Mouse (Mus musculus) embryonic facial prominence, embryonic 11.5 days (tissue): Measurements from ENCODE around the gene Etv2. TPM values are rescaled to one million over a fixed set of nuclear protein-coding genes. Genes with fewer than 3 reads are reported as not detected.

Experiments
- ATAC-seq: fragments of 200-750 bp; cut with Nextera tagmentation; replicated peaks from 2 replicates; pipeline ENCODE4 v1.8.0; 2017; ENCODE audit warnings: low read depth; ENCODE audit not compliant: insufficient number of reproducible peaks, low FRiP score, low TSS enrichment
- DNase-seq: peaks from one replicate; pipeline ENCODE4 v3.0.0-alpha.2; 2015; ENCODE audit warnings: low spot score
- H3K27ac ChIP-seq: fragments of 300-500 bp; sonication (generic); replicated peaks from 2 replicates; pipeline ENCODE4 v1.5.1; 2014; ENCODE audit warnings: mild to moderate bottlenecking, low read depth, low read length, control low read depth
- H3K27me3 ChIP-seq: fragments of 300-500 bp; sonication (generic); 2 replicates; pipeline ENCODE4 v1.6.1; 2014; ENCODE audit warnings: mild to moderate bottlenecking, low read length, moderate library complexity, mixed read lengths; ENCODE audit not compliant: control insufficient read depth, insufficient read depth
- H3K36me3 ChIP-seq: fragments of 300-500 bp; sonication (generic); replicated peaks from 2 replicates; pipeline ENCODE4 v1.6.1; 2014; ENCODE audit warnings: low read depth, mild to moderate bottlenecking, low read length, moderate library complexity, mixed read lengths; ENCODE audit not compliant: control insufficient read depth, insufficient read depth
- H3K4me1 ChIP-seq: fragments of 300-500 bp; sonication (generic); 2 replicates; pipeline ENCODE4 v1.6.1; 2014; ENCODE audit warnings: low read length, mixed read lengths; ENCODE audit not compliant: control insufficient read depth, insufficient read depth
- H3K4me2 ChIP-seq: fragments of 300-500 bp; sonication (generic); 2 replicates; pipeline ENCODE4 v1.6.1; 2014; ENCODE audit warnings: low read depth, mild to moderate bottlenecking, control low read depth, low read length, moderate library complexity
- H3K4me3 ChIP-seq: fragments of 300-500 bp; sonication (generic); 2 replicates; pipeline ENCODE4 v1.5.1; 2014; ENCODE audit warnings: low read depth, low read length, control low read depth
- H3K9ac ChIP-seq: fragments of 300-500 bp; sonication (generic); replicated peaks from 2 replicates; pipeline ENCODE4 v1.6.1; 2014; ENCODE audit warnings: mild to moderate bottlenecking, control low read depth, low read length
- H3K9me3 ChIP-seq: fragments of 300-500 bp; sonication (generic); replicated peaks from 2 replicates; pipeline ENCODE4 v1.6.1; 2016; ENCODE audit warnings: mild to moderate bottlenecking, low read length, inconsistent platforms, mixed read lengths; ENCODE audit not compliant: control insufficient read depth
- WGBS: fragments of 180-500 bp; shearing (Covaris S2); extraction: QIAGEN DNeasy Blood & Tissue Kit; methylation state at CpG from one replicate; pipeline ENCODE4 v1.1.7; 2014; 5-methylcytosine and 5-hydroxymethylcytosine counted together
- polyA plus RNA-seq: library from polyadenylated mRNA; unstranded; fragments of >200 nt; fragmentation: Nextera tagmentation; extraction: Ambion mirVana; gene quantifications from 2 replicates; pipeline ENCODE4 v1.2.1, GENCODE M21; 2014

The Etv2 gene
- polyA plus RNA-seq, 1 experiment from 2014 or later, result 0.20 TPM

DNA sequence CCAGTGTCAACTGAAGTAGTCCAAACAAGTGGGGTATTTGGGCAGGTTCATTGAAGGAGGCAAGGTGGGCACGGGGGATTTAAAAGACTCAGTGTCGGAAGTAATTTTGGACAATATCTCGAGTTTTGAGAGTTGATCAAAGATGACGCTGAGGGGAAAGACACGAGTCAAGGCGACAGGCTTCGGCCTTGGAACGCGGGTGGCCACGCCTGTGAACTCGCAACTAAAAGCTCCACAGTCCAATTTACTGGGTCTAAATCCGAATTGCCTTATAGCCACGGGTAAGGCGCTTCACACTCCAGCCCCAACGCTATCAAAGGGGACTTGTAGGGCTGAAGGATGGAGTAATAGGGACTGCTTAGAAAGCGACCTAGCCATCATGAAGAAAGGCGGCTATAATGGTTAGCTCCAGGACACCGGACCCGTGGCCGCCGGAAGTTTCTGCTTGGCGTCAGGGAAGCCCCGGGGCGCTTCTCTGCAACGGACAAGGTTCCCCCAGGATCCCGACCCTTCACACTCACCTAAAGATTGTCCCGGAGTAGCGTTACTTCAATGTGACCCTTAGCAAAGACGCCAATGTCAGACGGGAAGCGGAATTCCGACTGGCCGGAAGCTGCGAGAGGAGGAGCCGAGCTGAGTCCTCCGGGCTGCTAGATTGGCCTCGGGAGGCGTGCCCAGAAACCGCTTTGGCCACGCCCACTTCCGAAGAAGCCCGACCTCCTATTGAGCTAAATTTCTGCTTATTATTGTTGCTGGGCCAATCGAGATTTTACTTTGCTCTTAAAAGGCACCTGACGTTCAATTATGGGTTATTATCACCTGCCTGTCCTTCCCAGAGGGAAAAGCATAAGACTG, 9.9 kb downstream of the Etv2 start, which contains the start of gene Cox6b1:
Gene Cox6b1, minus strand, starts transcription at position 622 of the 855 bp plus-strand sequence.
- Histone ChIP-seq H3K9ac (peak within 1 kb of the TSS; percentile 85), H3K4me2 (peak within 1 kb of the TSS; percentile 59), H3K4me1 (no peaks in the 10 kb centered on the region), H3K9me3 (no peaks in the 10 kb centered on the region), H3K27ac (0 out of 2 replicates have a peak within 1 kb of the TSS, but pooled peaks have one; percentile 35), H3K4me3 (peak within 1 kb of the TSS; percentile 81), H3K27me3 (no peaks in the 10 kb centered on the region), H3K36me3 (no peaks in the 10 kb centered on the region; the same call in 1 of the 2 replicates)
- DNase-seq, result peak; percentile 95
- 2% methylated on average over 44 of the region's 44 CpGs for whole genome bisulfite sequencing
- peak; percentile 77 for ATAC-seq

DNA sequence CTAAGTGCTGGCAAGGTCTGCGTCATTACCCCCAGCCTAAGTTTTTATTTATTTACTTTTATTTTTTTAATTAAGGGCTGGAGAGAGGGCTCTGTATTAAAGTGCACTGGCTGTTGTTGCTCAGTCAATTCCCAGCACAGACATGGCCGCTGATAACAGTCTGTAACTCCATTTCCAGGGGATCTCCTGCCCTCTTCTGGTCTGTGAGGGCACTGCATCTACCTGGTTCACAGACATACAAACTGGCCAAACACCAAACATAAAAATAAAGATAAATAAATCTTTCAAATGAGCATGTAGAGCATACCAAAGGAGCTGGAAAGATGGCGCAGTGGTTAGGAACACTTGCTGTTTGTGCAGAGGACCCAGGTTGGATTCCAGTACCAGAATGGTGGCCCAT, 16.4 kb downstream of the Etv2 start:
- WGBS, result 86% methylated on average over 3 of the region's 3 CpGs
- Histone ChIP-seq H3K4me1 (no peaks in the 10 kb centered on the region), H3K27ac (no peak overlapping the region), H3K9ac (no peak overlapping the region), H3K9me3 (no peaks in the 10 kb centered on the region), H3K36me3 (peaks cover 4% of the 10 kb centered on the region), H3K4me3 (no peak overlapping the region), H3K4me2 (no peak overlapping the region), H3K27me3 (no peaks in the 10 kb centered on the region)
- ATAC-seq (no peak), DNase-seq (peak; percentile 27)

DNA sequence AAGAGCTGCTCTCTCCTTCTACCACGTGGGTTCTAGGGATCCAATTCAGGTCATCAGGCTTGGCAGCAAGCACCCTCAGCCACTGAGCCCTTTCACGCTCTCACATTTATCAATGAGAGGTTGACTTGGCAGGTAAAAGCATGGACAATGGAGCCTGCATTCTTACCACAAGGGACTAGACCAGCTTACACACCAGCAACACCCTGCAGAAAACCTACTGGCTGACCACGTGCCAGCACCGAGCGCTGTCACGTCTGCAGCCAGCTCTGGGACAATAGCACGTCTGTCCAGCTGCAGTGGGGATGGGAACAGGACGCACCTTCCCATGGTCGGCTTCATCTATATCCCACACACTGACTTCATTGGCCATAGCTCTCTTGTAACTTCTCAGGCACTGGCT, 17.0 kb downstream of the Etv2 start:
- Histone ChIP-seq H3K9me3 (no peaks in the 10 kb centered on the region), H3K4me3 (no peak overlapping the region), H3K4me1 (no peaks in the 10 kb centered on the region), H3K36me3 (peaks cover 4% of the 10 kb centered on the region), H3K27ac (no peak overlapping the region), H3K27me3 (no peaks in the 10 kb centered on the region), H3K9ac (no peak overlapping the region), H3K4me2 (no peak overlapping the region)
- no peak for ATAC-seq
- 94% methylated on average over 9 of the region's 9 CpGs for WGBS
- DNase-seq, result no peak

GRCm38 (mm10) chr7:30615049-30615760, 20.4 kb downstream of the Etv2 start:
- ATAC-seq (no peak), DNase-seq (no peak)
- H3K9ac ChIP-seq, result no peak overlapping the region
- H3K27me3 ChIP-seq, result no peaks in the 10 kb centered on the region
- 64% methylated on average over 5 of the region's 5 CpGs for WGBS
- H3K4me3 ChIP-seq, result no peak overlapping the region
- H3K9me3 ChIP-seq, result no peaks in the 10 kb centered on the region
- H3K4me1 ChIP-seq, result no peaks in the 10 kb centered on the region
- no peak overlapping the region for H3K4me2 ChIP-seq
- H3K36me3 ChIP-seq, result peaks cover 4% of the 10 kb centered on the region
- H3K27ac ChIP-seq, result no peak overlapping the region

DNA sequence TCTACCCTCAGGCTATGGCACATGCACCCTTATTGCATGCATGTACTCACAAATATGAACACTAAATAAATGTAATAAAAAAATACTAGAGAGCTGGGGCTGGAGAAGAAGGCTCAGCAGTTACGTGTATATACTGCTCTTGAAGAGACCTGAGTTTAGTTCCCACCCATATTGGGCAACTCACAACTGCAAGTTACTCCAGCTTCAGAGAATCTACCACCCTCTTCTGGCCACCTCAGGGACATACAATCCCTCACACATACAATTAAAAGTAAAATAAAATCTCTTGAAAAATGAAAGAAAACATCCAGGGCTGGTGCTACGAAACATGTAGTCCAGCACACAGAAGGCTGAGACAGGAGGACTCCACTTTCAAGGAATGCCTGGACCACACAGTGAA, 21.2 kb downstream of the Etv2 start:
- Histone ChIP-seq H3K9me3 (no peaks in the 10 kb centered on the region), H3K4me2 (no peak overlapping the region), H3K9ac (no peak overlapping the region), H3K4me1 (no peaks in the 10 kb centered on the region), H3K36me3 (peaks cover 4% of the 10 kb centered on the region), H3K27me3 (no peaks in the 10 kb centered on the region), H3K4me3 (no peak overlapping the region), H3K27ac (no peak overlapping the region)
- DNase-seq, result peak; percentile 9
- no peak for ATAC-seq
- WGBS, result 80% methylated on average over 2 of the region's 2 CpGs

GRCm38 (mm10) chr7:30613529-30614112, 22.0 kb downstream of the Etv2 start:
- H3K27me3 ChIP-seq, result no peaks in the 10 kb centered on the region
- H3K4me3 ChIP-seq, result no peak overlapping the region
- no peak overlapping the region for H3K4me2 ChIP-seq
- H3K4me1 ChIP-seq, result no peaks in the 10 kb centered on the region
- peak; percentile 74 for DNase-seq
- 27% methylated on average over 14 of the region's 14 CpGs for WGBS
- H3K9me3 ChIP-seq, result no peaks in the 10 kb centered on the region
- ATAC-seq, result 0 out of 2 replicates have a peak, but pooled peaks have one; percentile 41
- H3K36me3 ChIP-seq, result peaks cover 2% of the 10 kb centered on the region; the same call in 1 of the 2 replicates
- H3K27ac ChIP-seq, result no peak overlapping the region
- no peak overlapping the region for H3K9ac ChIP-seq

- H3K27me3 ChIP-seq, result no peaks in the 10 kb centered on the region
- H3K4me3 ChIP-seq, result no peak within 1 kb of the TSS
- H3K36me3 ChIP-seq, result peaks cover 2% of the 10 kb centered on the region; the same call in 1 of the 2 replicates
- no peak within 1 kb of the TSS for H3K4me2 ChIP-seq
- no peak within 1 kb of the TSS for H3K27ac ChIP-seq
- H3K9me3 ChIP-seq, result no peaks in the 10 kb centered on the region
- 0 out of 2 replicates have a peak, but pooled peaks have one; percentile 16 for ATAC-seq
- WGBS, result 75% methylated on average over 8 of the region's 8 CpGs
- DNase-seq, result no peak
- H3K9ac ChIP-seq, result no peak within 1 kb of the TSS
- no peaks in the 10 kb centered on the region for H3K4me1 ChIP-seq
These were observed 22.8 kb downstream of the Etv2 start, which contains the start of gene Upk1a for GRCm38 (mm10) chr7:30612654-30613402. TSS of gene Upk1a (minus strand) at chr7:30612847.
